Mouse (Mus musculus) stomach, embryonic 14.5 days (tissue): ENCODE results near the gene Ak6. TPM values are rescaled to one million over a fixed set of nuclear protein-coding genes. Genes with fewer than 3 reads are reported as not detected.
A peak's percentile ranks its signal among the peaks of the same experiment; 100 is the strongest.

Experiments
- ATAC-seq: fragments of 200-750 bp; cut with Nextera tagmentation; 2 replicates; pipeline ENCODE4 v1.8.0; 2017; ENCODE audit warnings: low read depth, moderate TSS enrichment; ENCODE audit not compliant: insufficient number of reproducible peaks, insufficient read depth, low FRiP score
- H3K27ac ChIP-seq: fragments of 300-500 bp; sonication (generic); 2 replicates; pipeline ENCODE4 v1.5.1; 2014; ENCODE audit warnings: mild to moderate bottlenecking, low read length, moderate library complexity, mixed read lengths
- H3K27me3 ChIP-seq: fragments of 300-500 bp; sonication (generic); 2 replicates; pipeline ENCODE4 v1.6.1; 2014; ENCODE audit warnings: low read length, control low read depth, mixed read lengths; ENCODE audit not compliant: control insufficient read depth, insufficient read depth
- H3K36me3 ChIP-seq: fragments of 300-500 bp; sonication (generic); 2 replicates; pipeline ENCODE4 v1.6.1; 2014; ENCODE audit warnings: mild to moderate bottlenecking, control low read depth, low read length, moderate library complexity, mixed read lengths; ENCODE audit not compliant: control insufficient read depth, insufficient read depth
- H3K4me1 ChIP-seq: fragments of 300-500 bp; sonication (generic); 2 replicates; pipeline ENCODE4 v1.6.1; 2014; ENCODE audit warnings: low read length, control low read depth, mixed read lengths; ENCODE audit not compliant: control insufficient read depth, insufficient read depth
- H3K4me2 ChIP-seq: fragments of 300-500 bp; sonication (generic); replicated peaks from 2 replicates; pipeline ENCODE4 v1.6.1; 2014; ENCODE audit warnings: low read depth, low read length, control low read depth
- H3K4me3 ChIP-seq: fragments of 300-500 bp; sonication (generic); 2 replicates; pipeline ENCODE4 v1.5.1; 2014; ENCODE audit warnings: low read depth, low read length, control low read depth
- H3K9ac ChIP-seq: fragments of 300-500 bp; sonication (generic); replicated peaks from 2 replicates; pipeline ENCODE4 v1.6.1; 2014; ENCODE audit warnings: low read depth, mild to moderate bottlenecking, control low read depth, low read length, moderate library complexity, mixed read lengths
- H3K9me3 ChIP-seq: fragments of 300-500 bp; sonication (generic); 2 replicates; pipeline ENCODE4 v1.6.1; 2016; ENCODE audit warnings: low read depth, low read length, control low read depth; ENCODE audit not compliant: control insufficient read depth
- whole genome bisulfite sequencing: fragments of 180-500 bp; shearing (Covaris S2); extraction: QIAGEN DNeasy Blood & Tissue Kit; methylation state at CpG from one replicate; pipeline ENCODE4 v1.1.7; 2014; 5-methylcytosine and 5-hydroxymethylcytosine counted together
- polyA plus RNA-seq: library from polyadenylated mRNA; unstranded; fragments of >200 nt; fragmentation: Nextera tagmentation; extraction: Ambion mirVana; gene quantifications from 2 replicates; pipeline ENCODE4 v1.2.1, GENCODE M21; 2014

Gene Ak6
- polyA plus RNA-seq, 1 experiment from 2014 or later, result 284 TPM

DNA sequence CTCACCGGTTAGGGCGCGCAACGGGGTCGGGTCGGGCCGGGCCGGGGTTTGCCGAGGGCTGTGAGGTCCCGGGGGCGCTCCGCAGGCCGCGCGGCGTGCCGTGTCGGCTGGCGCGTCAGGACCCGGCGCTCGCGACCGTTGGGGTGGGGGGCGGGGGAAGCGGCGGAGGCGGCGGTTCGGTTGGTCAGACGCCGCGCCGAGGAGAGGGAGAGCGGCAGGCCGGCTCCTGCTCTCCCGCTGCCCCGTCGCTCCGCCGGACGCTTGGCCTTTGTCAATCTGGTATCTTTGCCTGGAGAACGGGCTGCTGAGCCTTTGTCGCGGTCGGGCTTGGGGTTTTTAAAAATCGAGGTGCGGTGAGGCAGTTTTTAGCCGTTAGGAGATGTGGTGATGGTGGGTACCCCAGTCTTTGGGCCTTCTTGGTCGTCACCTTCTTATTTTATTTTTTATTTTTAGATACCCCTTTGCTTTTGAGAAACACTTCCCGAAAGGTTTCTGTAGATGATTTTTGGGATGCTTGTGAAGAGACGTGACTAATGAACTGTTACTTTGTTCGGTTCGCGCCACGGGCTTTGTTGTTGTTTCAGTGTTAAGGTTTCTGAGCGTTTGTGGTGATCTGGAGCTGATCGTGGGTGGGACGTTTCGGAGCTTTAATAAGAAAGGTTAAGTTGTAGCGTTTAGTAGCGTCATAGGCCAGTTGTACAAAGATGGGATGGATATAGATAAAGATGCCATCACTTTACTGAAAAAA lies 834 bp downstream of the Ak6 start, which contains the start of gene Taf9:
Gene Taf9 (plus strand): TSS at position 141 of the 748 bp plus-strand sequence.
- under 1% methylated on average over 53 of the region's 63 CpGs for WGBS
- Histone ChIP-seq H3K9me3 (no peaks in the 10 kb centered on the region), H3K4me2 (peak within 1 kb of the TSS; percentile 95), H3K4me3 (peak within 1 kb of the TSS; percentile 94), H3K27ac (peak within 1 kb of the TSS; percentile 97), H3K27me3 (no peaks in the 10 kb centered on the region), H3K9ac (peak within 1 kb of the TSS; percentile 87), H3K4me1 (peaks cover 3% of the 10 kb centered on the region; the same call in 1 of the 2 replicates), H3K36me3 (peaks cover 12% of the 10 kb centered on the region)
- ATAC-seq, result peak; percentile 43

DNA sequence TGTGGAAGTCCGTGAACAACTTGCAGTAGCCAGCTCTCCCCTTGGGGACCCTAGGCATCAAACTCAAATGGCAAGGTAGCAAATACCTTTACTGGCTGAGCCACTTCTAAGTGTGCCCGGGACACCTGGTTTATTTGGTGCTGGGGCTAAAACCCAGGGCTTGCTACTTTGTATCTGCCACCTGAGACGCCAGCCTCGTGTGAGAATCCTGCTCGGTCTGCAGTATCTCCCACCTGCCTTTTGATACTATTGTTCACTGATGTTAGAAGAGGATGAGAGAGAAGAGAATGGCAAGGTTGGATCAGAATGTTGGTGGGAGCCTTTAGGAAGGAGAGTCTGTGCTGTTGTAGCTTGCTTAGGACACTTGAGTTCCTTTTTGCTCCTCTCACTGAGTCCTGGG lies 7.3 kb downstream of the Ak6 start:
- 94% methylated on average over 5 of the region's 5 CpGs for WGBS
- ATAC-seq, result no peak
- H3K4me1 ChIP-seq, result no peaks in the 10 kb centered on the region
- H3K4me3 ChIP-seq, result no peak overlapping the region
- no peak overlapping the region for H3K27ac ChIP-seq
- H3K27me3 ChIP-seq, result no peaks in the 10 kb centered on the region
- H3K36me3 ChIP-seq, result peaks cover 10% of the 10 kb centered on the region
- H3K9ac ChIP-seq, result no peak overlapping the region
- H3K4me2 ChIP-seq, result no peak overlapping the region
- no peaks in the 10 kb centered on the region for H3K9me3 ChIP-seq

DNA sequence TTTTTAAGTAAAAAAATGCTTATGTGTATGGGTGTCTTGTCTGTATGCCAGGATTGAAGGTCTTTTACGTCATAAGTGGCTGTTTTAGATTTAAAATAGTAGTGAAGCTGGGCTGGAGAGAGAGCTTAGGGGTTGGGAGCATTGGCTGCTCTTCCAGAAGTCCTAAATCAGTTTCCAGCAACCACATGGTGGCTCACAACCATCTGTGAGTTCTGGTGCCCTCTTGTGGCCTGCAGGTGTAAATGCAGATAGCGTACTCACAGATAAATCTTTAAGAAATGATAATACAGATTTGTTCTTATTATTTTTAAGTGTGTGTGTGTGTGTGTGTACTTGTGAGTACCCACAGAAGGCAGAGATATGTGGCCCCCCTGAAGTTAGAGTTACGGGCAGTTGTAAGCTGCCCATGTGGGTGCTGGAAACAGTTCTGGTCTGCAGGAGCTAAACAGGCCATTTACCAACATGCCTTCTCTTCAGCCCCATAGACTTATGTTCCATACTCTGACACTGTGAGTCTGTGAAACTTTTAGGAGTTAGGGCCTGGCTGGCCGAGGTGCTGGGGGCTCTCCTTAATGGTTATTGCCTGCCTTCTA lies 9.2 kb downstream of the Ak6 start:
- no peaks in the 10 kb centered on the region for H3K9me3 ChIP-seq
- H3K9ac ChIP-seq, result no peak overlapping the region
- H3K36me3 ChIP-seq, result peaks cover 7% of the 10 kb centered on the region
- no peaks in the 10 kb centered on the region for H3K4me1 ChIP-seq
- no peaks in the 10 kb centered on the region for H3K27me3 ChIP-seq
- H3K4me3 ChIP-seq, result no peak overlapping the region
- no peak overlapping the region for H3K27ac ChIP-seq
- no peak overlapping the region for H3K4me2 ChIP-seq
- 42% methylated on average over 4 of the region's 4 CpGs for WGBS
- ATAC-seq, result no peak; the same call in 1 of the 2 replicates

DNA sequence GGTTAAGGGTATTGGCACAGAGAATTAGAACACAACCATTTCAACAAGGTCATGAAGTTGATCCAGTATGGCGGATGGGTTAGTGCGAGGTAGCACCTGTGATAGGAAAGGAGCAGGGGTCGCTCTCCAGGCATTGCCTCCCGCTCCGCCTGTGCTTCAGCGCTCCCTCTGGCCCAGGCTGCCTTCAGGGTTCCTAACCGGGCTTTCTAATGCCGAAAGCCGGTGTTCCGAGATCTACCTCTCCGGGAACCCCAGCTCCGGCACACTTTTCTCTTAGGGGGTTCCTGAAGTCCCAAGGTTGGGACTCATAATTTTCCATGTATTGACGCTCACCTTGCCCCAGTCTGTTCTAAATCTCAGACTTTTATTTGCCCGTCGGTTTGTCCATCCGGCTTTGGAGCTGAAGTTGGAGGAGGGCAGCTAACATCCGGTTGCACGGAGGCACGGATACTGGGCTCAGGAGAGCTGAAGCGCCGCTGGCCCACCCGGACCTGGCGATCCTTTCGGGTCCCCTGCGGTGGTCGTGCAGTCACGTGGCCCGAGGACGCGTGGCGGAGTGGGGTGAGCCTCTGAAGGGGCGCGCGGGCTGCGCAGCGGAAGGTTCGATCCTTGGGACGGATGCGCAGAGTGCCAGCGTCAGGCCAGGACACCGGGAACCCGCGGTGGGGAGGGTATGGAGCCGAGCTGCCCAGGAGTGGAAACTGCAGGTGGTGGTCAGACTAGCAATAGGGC lies 18.7 kb downstream of the Ak6 start, which contains the start of gene Ccdc125:
Gene Ccdc125 (plus strand): TSS at position 427 of the 732 bp plus-strand sequence.
- H3K4me3 ChIP-seq, result peak within 1 kb of the TSS; percentile 52
- no peaks in the 10 kb centered on the region for H3K27me3 ChIP-seq
- H3K9ac ChIP-seq, result peak within 1 kb of the TSS; percentile 44
- H3K4me2 ChIP-seq, result peak within 1 kb of the TSS; percentile 50
- H3K4me1 ChIP-seq, result no peaks in the 10 kb centered on the region
- no peaks in the 10 kb centered on the region; the same call in 1 of the 2 replicates for H3K36me3 ChIP-seq
- ATAC-seq, result peak; percentile 66
- peak within 1 kb of the TSS; percentile 80 for H3K27ac ChIP-seq
- H3K9me3 ChIP-seq, result no peaks in the 10 kb centered on the region
- WGBS, result under 1% methylated on average over 44 of the region's 44 CpGs

DNA sequence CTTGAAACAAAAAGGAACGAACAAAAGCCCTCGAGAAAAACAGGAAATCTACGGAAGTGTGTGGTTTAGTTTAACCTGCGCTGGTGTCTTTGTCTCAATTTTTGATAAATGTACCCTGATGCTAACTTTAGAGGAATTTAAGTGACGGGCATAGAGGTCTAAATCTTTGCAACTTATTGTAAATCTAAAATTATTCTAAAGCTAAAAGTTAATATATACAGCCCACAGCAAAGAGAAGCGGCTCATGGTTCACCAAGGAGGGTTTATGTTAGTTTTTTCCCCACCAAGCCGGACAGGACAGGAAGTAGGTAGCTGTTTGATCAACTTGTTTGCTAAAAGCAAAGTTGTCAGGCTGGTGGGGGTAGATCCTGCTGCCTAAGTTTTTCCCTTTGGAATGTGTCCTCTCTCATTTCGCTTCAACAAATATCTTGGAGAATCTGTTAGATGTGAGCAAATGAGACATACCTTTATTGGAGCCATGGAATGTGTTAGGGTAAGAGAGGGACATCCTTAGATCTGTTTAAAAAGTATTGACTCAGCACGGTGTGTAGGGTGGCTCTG lies 19.5 kb downstream of the Ak6 start:
- Histone ChIP-seq H3K4me1 (no peaks in the 10 kb centered on the region), H3K27me3 (no peaks in the 10 kb centered on the region), H3K9ac (0 out of 2 replicates have a peak overlapping the region, but pooled peaks have one; percentile 44), H3K36me3 (no peaks in the 10 kb centered on the region; the same call in 1 of the 2 replicates), H3K4me3 (peak overlapping the region; percentile 52), H3K9me3 (no peaks in the 10 kb centered on the region), H3K4me2 (peak overlapping the region; percentile 50), H3K27ac (peak overlapping the region; percentile 80; the same call in 1 of the 2 replicates)
- WGBS, result 25% methylated on average over 9 of the region's 9 CpGs
- no peak for ATAC-seq

DNA sequence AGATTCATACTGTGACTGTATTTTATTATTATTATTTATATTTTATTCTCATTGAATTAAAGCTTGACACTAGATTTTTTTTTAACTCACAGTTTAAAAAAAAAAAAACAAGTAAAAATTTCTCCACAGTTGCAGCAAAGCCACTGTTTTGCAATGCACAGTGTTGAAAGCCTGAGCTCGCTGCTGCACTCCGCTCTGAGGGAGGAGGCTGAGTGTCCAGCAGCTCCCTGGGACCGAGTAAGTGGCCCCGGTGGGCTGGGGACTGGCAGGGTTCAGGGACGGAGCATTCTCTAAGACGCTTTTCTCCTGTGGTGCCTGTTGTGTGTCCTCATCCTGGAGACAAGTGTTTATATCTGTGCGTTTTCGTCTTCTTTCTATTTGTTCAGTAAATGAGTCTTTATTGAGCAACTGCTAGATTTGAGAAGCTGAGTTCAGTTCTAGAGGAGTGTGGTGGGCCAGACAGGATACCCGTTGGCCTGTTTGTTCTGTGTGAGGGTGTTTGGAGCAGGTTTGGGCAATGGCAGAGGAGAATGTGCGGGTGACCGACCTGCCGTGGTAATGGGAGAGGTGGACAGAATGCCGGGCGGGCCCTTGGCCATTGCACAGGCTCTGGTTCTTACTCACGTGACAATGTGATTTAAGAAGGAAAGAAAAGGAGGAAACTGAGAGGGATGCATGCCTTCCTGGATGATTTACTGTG lies 25.3 kb downstream of the Ak6 start:
- Histone ChIP-seq H3K4me3 (no peak overlapping the region), H3K27ac (no peak overlapping the region), H3K4me1 (no peaks in the 10 kb centered on the region), H3K9me3 (no peaks in the 10 kb centered on the region), H3K4me2 (no peak overlapping the region), H3K27me3 (no peaks in the 10 kb centered on the region), H3K9ac (no peak overlapping the region), H3K36me3 (no peaks in the 10 kb centered on the region)
- no peak for ATAC-seq
- WGBS, result 80% methylated on average over 15 of the region's 15 CpGs

DNA sequence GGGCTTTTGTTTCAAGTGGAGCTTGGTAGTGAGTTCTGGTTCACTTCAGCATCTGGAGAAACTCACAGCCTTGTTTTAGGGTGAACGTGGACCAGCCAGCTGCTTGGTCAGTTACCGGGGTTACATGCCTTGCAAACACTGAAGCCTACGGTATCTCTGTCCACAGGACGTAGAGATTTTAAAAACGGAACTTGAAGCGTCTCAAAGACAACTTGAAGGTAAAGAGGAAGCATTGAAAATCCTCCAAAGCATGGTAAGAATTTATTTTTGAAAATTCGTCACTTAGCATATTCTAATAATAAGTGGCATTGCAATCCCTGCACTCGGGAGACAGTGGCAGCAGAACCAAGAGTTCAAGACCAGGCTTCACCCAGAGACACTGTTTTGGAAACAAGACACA lies 30.8 kb downstream of the Ak6 start:
- Histone ChIP-seq H3K9ac (no peak overlapping the region), H3K9me3 (no peaks in the 10 kb centered on the region), H3K27me3 (no peaks in the 10 kb centered on the region), H3K27ac (no peak overlapping the region), H3K4me3 (no peak overlapping the region), H3K4me2 (no peak overlapping the region), H3K36me3 (no peaks in the 10 kb centered on the region), H3K4me1 (no peaks in the 10 kb centered on the region)
- 89% methylated on average over 8 of the region's 8 CpGs for WGBS
- ATAC-seq, result no peak

DNA sequence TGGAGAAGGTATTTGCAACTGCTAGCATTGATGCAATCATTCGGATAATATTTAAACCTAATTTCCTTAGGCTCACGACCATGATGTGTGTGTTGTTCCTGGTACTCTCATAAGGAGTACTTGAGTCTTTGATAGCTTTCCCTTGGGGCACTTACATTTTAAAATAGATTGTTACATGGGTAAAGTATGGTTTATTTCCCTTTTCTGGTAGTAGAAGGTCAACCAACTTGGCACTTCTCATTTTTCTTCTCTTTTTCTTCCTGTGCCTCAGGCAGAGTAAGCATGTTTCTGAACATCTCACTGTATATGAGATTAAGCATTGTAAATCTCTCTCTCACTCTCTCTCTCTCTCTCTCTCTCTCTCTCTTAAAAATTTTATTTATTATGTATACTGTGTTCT lies 32.1 kb downstream of the Ak6 start:
- Histone ChIP-seq H3K9ac (no peak overlapping the region), H3K27ac (no peak overlapping the region), H3K27me3 (no peaks in the 10 kb centered on the region), H3K36me3 (no peaks in the 10 kb centered on the region), H3K4me2 (no peak overlapping the region), H3K9me3 (no peaks in the 10 kb centered on the region), H3K4me1 (no peaks in the 10 kb centered on the region), H3K4me3 (no peak overlapping the region)
- ATAC-seq, result no peak
- WGBS, result 79% methylated on average over 2 of the region's 2 CpGs
